Mouse (Mus musculus): ENCODE measurements at regions not wholly inside any gene's neighbourhood (a gene's known extent, or its start where the extent isn't known, plus 50 kb on each side); places are given as distances from the start of the nearest gene placed in this dataset.

DNA sequence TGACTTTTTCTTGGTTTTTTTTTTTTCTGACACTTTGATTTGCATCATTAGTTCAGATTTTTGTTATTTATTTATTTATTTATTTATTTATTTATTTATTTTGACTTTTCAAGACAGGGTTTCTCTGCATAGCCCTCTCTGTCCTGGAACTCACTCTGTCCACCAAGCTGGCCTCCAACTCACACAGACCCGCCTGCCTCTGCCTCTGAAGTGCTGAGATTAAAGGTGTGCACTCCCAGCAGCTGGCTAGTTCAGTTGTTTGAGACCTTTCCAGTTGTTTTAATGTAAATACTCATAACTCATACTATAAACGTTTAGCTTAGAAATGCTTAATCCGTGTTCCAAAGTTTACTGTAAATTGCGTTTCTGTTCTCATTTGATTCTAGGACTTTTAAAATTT is 147.9 kb downstream of the Ube2u start:
- TF ChIP-seq CTCF (IDR thresholded peaks at IDR 0.05; ENCODE audit: extremely low read depth, insufficient read depth, low read length) (no peak), POLR2A (IDR thresholded peaks at IDR 0.05; ENCODE audit: extremely low read depth, insufficient read depth, low read length) (no peak)
